Mouse (Mus musculus) testis, postnatal 10 days (tissue): ENCODE measurements around the gene Vkorc1.

Experiments used
- DNase-seq: peaks from one replicate; pipeline ENCODE4 v3.0.0; 2021; ENCODE audit warnings: low spot score

Vkorc1 gene

DNA sequence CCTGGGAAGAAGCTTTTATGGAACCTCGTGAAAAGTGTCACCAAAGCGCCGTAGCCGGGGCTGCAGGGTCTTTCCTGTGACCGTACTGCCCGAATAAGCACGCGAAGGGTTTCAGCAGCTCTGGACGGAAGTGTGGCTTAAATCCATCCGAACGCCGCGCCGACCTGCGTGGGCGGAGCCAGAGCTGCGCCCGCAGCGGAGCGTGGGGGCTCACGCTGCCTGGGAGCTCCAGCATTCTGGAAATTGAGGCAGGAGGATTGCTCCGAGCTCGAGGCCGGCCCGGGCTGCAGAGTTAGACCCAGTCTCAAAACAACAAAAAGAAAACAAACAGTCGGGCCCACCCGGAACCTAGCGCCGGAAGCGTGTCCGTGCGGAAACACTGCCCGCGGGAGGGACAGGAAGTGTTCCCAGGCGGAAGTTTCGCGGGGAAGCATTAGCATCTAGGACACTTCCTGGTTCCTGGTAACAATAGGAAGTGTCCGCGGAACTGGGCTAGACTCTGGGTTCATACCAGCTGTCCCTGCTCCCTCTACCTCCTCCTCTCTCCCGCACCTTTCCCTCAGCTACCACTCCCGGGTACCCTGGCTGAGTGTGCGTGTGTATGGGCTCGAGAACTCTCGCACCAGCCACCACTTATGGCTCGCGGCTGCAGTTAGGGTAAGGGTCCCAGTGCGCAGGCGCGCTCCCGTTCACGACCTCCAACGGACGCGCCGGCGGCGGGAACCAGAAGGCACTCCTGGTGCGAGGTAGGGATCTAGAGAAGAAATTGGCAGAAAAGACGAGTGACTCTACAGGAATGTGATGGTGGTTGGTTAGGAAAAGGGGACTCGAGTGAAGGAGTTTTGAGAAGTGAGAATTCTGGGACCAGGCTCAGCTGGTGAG is 18.7 kb downstream of the Vkorc1 start, which contains the start of gene Zfp668:
Zfp668 (minus strand) TSS at position 362 of the 882 bp plus-strand sequence.
- DNase-seq = peak; percentile 90

DNA sequence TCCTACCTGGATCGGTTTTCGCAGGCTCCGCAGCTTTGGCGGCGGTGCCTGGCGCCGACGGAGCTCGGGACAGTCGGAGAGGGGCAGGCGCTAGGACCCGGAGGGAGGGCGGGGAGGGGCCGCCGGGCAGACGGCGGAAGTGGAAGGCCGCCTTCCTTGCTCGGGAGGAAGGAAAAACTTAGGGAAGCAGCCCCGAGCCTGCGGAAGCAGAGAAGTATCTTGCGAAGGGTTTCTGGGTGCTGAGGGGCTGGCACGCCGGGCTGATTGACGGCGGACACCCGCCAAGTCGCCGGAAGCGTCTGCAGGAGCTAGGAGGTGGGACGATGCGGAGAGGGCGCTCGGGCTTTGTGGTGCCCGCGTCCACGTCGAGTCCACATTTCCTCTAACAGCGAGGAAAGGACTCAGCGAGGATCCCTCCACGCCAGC is 19.4 kb downstream of the Vkorc1 start, which contains the start of gene Zfp646:
Zfp646 (plus strand) TSS at position 181 of the 426 bp plus-strand sequence.
- DNase-seq = peak; percentile 82

DNA sequence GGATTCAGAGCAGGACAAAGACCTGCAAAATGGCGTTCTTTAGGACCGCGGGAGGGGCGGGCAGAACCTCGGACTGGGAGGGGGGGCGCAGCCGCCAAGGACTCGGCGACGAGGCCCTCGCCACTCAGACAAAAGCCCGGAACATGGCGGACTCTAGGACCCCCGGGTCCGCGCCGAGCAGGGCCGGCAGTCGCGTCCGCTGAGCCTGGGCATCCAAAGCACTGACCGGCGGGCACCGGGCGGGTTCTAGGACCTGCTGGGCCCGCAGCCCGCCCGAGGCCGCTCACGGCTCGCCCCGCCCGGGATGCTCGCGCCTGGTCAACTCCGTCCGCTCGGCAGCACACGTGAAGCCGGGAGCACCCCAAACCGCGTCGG is 19.8 kb downstream of the Vkorc1 start:
- peak; percentile 96 for DNase-seq

DNA sequence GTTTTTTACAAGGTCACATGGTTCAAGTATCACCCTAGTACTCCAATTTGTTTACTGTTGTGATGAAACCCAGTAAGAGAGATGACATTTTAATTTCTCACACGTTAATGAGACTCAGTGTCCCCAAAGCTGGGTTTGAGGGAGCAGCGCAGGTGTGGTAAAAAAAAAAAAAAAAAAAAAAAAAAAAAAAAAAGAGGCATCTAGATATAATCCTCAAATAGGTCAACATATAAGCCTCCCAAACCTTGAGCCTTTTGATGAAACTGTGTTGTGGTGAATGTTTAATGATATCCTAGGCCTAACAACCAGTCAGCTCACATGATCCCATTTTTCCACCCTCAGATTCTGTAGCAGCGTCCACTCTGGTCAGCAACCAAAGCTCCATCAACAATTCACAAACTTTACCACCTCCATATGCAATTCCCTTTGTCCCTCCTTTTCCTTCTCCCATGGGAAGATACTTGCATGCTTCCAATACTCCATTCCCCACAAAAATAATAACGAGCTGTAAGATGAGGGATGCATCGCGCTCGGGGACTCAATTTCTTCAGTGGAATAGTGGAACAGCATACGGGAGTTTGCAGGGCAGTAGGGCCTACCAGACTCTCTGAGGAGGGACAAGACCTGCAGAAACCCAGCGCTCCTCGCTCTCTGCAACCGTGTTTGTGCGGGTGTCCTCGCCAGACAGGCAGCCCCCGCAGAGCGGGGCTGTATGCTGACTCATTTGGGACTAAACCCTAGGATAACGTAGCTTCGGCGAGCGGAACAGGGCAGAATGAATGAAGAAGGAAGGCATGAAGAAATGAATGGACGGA is 20.4 kb downstream of the Vkorc1 start:
- no peak for DNase-seq

DNA sequence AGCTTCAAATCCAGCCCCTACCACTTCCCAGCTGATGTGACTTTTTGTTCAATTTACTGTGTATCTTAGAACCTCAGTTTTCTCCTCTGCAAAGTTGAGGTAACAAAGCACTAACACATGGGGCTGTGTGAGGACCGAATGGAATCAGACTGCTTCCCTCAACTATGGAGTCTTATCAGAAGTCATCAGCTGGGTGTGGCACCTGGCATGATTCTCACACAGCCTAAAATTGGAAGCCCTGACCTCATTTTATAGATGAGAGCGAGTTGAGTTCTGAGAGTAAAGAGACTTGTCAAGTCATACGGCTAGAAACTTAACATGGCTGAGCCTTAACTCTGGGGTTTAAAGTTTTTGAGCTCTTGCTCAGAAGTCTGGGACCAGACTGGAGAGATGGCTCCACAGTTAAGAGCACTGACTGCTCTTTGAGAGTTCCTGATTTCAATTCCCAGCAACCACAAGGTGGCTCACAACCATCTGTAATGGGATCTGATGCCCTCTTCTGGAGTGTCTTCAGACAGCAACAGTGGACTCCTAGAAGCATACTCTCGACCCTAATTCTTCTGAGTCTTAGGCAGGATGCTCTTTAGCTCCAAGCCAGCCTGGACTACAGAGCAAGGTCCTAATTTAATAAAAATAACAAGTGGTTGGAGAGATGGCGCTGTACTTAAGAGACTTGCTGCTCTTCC is 25.1 kb downstream of the Vkorc1 start:
- DNase-seq = no peak

DNA sequence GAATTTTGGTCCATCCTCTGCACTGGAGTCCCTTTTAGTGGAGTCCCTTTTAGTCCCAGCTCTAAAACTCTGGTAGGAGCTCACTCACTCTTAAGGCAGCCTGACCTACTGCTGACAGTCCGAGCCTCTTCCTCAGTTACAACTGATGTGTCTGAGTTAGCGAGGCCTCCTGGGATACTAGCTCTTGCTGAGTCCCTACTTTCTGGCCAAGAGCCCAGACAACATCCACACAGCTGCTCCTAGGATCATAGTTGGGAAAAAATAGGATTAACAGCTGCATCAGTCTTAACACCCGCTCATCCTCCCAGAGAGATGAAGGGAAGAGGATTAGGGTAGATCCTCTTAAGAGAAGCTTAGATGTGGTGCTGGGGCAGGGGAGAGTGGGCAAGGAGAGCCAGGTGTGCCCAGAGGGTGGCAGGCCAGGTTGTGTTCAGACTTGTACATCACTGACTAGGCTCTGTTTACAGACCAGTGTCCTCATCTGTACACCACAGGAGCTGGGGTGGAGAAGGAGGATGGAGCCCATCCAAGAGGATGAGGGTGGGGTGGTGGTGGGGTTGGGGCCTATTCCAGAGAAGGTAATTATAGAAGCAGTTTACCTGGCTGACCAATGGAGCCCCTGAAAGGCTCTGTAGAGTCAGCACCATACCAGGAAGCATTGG is 26.1 kb downstream of the Vkorc1 start:
- DNase-seq = no peak

DNA sequence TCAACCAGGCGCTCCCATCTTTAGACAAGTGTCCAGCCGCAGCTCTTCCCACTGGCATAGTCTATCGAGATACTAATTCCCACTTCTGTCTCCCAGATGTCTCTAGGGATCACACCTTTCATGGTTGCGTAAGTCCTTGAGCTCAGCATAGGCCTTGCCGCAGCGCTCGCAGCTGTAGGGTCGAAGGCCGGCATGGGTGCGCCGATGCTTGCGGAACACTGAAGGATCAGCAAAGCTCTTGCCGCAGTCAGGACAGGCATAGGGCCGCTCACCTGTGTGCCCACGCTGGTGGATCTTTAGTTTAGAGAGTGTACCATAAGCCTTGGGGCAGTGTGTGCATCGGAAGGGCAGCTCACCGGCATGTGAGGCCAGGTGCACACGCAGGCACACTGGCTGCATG is 27.8 kb downstream of the Vkorc1 start:
- no peak for DNase-seq

DNA sequence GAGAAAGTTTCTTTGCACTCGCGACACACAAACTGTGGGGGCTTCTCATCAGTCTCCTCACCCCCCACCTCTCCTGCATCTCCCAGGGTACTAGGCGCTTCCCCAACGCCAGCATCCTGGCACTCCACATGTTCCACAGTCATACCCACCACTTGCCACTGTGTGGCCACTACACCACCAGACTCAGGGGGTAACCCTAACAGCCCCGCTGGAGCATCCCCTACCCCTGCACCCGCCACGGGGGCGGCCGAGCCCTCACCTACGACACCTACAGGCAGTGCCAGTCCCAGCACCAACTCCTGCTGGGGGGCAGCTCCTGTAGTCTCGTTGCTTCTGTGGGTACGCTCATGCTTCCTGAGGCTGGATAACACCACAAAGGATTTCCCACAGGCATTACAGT is 29.0 kb downstream of the Vkorc1 start:
- DNase-seq = no peak

DNA sequence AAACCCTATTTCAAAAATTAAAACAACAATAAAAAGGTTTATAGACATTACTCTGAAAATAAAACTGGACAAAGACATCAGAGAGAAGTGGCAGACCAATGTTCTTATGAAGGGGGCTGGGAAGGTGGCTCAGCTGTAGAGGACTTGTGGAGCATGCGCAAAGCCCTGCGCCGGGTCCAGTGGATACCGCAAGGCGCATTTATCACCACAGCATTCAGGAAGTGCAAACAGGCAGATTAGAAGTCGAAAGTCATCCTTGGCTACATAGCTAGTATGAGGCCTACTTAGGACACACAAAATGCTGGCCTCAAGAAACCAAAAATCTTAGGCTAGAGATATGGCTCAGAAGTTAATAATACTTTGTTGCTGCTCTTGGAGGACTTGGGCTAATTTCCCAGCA is 37.2 kb downstream of the Vkorc1 start:
- no peak for DNase-seq

DNA sequence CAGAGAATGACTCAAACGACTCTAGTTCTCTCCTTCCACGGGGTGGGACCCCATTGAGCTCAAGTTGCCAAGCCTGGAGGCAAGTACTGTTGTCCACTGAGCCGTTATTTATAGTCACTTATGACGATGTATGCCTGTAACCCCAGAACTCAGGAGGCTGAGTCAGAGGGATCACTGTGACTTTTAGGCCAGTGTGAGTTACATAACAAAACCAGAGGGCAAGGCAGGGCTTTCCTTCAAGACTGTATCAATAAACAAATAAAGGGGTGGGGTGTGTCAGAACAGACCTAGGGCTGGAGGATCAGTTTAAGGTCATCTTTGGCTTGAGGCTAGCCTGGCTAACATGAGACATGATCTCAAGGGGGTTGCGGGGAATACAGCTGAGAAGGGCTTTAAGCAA is 44.5 kb downstream of the Vkorc1 start:
- DNase-seq = no peak

DNA sequence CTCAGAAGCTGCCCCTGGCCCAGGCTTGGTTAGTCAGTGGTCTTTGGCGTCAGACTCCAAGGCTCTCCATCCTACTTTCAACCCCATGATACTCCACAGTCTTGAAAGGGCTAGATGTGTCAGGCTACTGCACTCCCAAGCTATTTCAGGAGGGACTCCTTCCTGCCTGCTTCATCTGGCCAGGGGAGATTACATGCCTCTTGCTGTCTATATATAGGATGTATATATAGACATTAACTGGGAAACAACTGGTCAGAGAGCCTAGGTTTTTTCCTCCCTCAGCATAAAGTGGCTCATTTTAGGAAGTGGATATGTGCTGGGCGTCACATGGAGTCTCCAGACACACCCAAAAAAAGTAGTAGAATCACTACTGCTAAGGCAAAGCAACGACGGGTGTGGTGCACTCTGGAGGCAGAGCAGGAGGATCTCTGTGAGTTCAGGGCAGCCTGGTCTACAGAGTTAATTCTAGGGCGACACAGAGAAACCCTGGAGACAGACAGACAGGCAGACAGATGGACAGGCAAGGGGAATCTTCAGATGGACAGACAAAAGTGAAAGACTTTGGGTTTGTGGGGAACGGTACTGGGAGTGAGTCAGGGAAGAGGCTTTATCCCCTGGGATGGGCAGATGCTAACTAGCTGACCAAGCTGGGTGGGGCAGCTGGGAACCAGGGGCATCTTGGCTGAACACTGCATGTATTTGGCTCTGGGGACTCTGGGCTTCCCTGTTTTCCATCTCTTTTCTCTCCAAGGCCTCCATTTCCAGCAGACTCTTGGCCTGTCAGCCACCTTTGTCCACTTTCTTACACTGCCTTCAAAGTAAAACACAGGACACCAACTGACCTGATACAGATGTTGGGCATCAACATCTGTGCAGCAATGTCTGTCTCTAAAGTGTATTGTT is 45.2 kb downstream of the Vkorc1 start:
- DNase-seq = no peak
